Mouse (Mus musculus) embryonic facial prominence, embryonic 12.5 days (tissue): ENCODE results near the gene Sipa1l2. TPM values are rescaled to one million over a fixed set of nuclear protein-coding genes. Genes with fewer than 3 reads are reported as not detected.

ENCODE experiments used
- ATAC-seq: fragments of 200-750 bp; cut with Nextera tagmentation; 2 replicates; pipeline ENCODE4 v1.8.0; 2017; ENCODE audit not compliant: insufficient number of reproducible peaks, insufficient read depth, low FRiP score, low TSS enrichment
- H3K27ac ChIP-seq: fragments of 300-500 bp; sonication (generic); 2 replicates; pipeline ENCODE4 v1.5.1; 2016; ENCODE audit warnings: mild to moderate bottlenecking
- H3K27me3 ChIP-seq: fragments of 300-500 bp; sonication (generic); 2 replicates; pipeline ENCODE4 v1.6.1; 2016; ENCODE audit warnings: mild to moderate bottlenecking, moderate library complexity
- H3K36me3 ChIP-seq: fragments of 300-500 bp; sonication (generic); 2 replicates; pipeline ENCODE4 v1.6.1; 2016; ENCODE audit warnings: mild to moderate bottlenecking
- H3K4me1 ChIP-seq: fragments of 300-500 bp; sonication (generic); 2 replicates; pipeline ENCODE4 v1.6.1; 2016
- H3K4me2 ChIP-seq: fragments of 300-500 bp; sonication (generic); replicated peaks from 2 replicates; pipeline ENCODE4 v1.6.1; 2016; ENCODE audit warnings: mild to moderate bottlenecking, moderate library complexity
- H3K4me3 ChIP-seq: fragments of 300-500 bp; sonication (generic); 2 replicates; pipeline ENCODE4 v1.5.1; 2016; ENCODE audit warnings: mild to moderate bottlenecking
- H3K9ac ChIP-seq: fragments of 300-500 bp; sonication (generic); 2 replicates; pipeline ENCODE4 v1.6.1; 2016; ENCODE audit warnings: mild to moderate bottlenecking, moderate library complexity
- H3K9me3 ChIP-seq: fragments of 300-500 bp; sonication (generic); 2 replicates; pipeline ENCODE4 v1.6.1; 2016; ENCODE audit warnings: mild to moderate bottlenecking, moderate library complexity
- WGBS: fragments of 180-500 bp; shearing (Covaris S2); methylation state at CpG from one replicate; pipeline ENCODE4 v1.1.7; 2016; 5-methylcytosine and 5-hydroxymethylcytosine counted together
- polyA plus RNA-seq: library from polyadenylated mRNA; unstranded; fragments of >200 nt; fragmentation: Nextera tagmentation; extraction: Ambion mirVana; gene quantifications from 2 replicates; pipeline ENCODE4 v1.2.1, GENCODE M21; 2016

Sipa1l2 gene
- polyA plus RNA-seq, 1 experiment from 2014 or later = 24.2 TPM

DNA sequence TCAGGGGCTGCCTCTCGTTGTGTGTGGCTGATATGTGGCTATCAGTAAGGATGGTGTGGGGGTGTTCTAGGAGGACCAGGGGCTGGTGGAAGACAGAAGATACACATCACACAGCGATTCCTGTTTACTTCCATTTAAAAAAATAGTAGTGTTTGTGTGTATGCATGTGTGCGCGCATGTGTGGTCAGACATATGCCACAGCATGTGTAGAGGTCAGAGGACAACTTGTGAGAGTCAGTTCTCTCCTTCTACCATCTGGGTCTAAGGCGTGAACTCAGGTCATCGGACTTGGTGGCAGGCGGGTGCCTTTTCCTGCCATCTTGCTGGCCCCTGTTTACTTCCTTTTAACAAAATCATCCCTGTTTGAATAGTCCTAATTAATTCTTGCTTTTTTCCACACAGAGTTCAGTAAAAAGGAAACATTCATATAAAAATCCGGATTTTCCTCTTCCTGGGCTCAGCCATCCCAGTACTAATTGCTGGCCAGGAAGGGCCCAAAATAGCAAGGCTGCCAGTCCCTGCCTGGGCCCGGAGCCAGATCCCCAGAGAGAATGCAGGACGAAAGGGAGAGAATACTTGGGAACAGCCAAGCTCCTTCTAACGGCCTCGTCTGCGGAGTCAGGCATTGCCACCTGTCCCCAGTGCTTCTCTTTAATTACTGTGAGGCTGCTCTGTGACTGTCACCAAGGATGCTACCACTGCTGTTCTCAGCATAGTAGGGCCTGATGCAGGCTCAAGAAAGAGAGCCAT is 179.7 kb downstream of the Sipa1l2 start:
- H3K4me2 ChIP-seq = no peak overlapping the region
- peaks cover 23% of the 10 kb centered on the region; the same call in 1 of the 2 replicates for H3K4me1 ChIP-seq
- no peak overlapping the region; the same call in 1 of the 2 replicates for H3K9ac ChIP-seq
- 72% methylated on average over 13 of the region's 13 CpGs for WGBS
- no peaks in the 10 kb centered on the region for H3K9me3 ChIP-seq
- no peak overlapping the region for H3K4me3 ChIP-seq
- H3K27me3 ChIP-seq = no peaks in the 10 kb centered on the region
- no peak overlapping the region for H3K27ac ChIP-seq
- H3K36me3 ChIP-seq = no peaks in the 10 kb centered on the region
- ATAC-seq = no peak

DNA sequence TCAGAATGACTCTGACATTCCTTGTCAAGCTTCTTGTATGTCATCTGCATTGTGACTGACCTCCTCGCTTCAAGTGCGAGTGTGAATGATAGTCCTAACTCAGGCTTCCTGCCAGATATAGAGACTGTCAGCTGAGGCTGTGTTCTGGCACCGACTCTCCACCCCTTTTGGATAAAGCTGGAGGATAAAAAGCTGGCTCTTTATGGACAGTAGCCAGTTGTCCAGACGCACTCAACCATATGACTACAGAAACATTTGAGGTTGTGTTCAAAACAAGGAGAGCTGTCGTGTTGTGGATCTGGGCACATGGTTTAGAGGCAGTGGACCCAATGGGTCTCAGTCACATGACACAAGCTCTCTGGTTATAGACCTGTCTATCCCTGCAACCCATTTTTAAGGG is 180.3 kb downstream of the Sipa1l2 start:
- H3K9me3 ChIP-seq = no peaks in the 10 kb centered on the region
- no peak for ATAC-seq
- H3K27ac ChIP-seq = no peak overlapping the region
- no peak overlapping the region for H3K4me3 ChIP-seq
- WGBS = 76% methylated on average over 5 of the region's 5 CpGs
- H3K27me3 ChIP-seq = no peaks in the 10 kb centered on the region
- H3K9ac ChIP-seq = no peak overlapping the region
- H3K4me2 ChIP-seq = no peak overlapping the region
- no peaks in the 10 kb centered on the region for H3K36me3 ChIP-seq
- peaks cover 23% of the 10 kb centered on the region; the same call in 1 of the 2 replicates for H3K4me1 ChIP-seq

DNA sequence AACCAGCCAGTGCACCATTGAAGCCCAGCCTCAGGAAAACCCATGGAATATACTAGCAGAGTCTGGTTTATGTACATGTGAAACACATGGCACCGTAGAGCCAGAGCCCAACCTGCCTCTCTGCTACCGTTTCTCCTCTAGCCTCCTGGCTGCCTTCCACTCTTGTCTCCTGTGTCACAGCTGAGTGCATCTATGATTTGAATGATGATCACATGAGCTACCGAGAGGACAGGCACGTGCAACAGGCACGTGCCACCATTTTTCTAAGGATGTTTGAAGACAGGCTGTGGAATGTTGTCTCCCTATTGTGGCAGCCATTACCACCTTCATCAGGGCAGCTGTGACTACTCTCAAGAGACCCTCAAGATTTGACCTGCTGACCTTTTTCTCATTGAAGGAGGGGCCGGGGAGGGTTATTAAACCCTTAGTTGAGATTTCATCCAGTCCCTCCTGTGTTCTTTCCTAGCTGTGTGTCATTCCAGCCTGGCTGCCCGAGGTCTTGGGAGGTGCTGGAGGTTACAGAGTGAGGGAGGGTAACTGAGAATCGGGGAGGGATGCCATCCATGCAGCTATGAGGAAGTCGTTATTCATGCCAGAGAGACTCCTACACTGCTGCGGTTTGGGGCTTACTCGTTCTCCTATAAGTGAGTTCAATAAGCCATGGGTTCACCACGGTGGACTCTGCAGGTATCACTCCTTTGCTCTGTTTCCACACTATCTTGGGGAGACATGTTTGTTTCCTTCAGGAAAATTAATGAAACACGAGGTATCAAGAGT is 181.0 kb downstream of the Sipa1l2 start:
- no peak overlapping the region for H3K9ac ChIP-seq
- H3K4me3 ChIP-seq = no peak overlapping the region
- H3K27me3 ChIP-seq = no peaks in the 10 kb centered on the region
- H3K36me3 ChIP-seq = no peaks in the 10 kb centered on the region
- no peak for ATAC-seq
- H3K4me1 ChIP-seq = peaks cover 23% of the 10 kb centered on the region; the same call in 1 of the 2 replicates
- H3K4me2 ChIP-seq = no peak overlapping the region
- no peaks in the 10 kb centered on the region for H3K9me3 ChIP-seq
- no peak overlapping the region for H3K27ac ChIP-seq
- WGBS = 61% methylated on average over 13 of the region's 13 CpGs

DNA sequence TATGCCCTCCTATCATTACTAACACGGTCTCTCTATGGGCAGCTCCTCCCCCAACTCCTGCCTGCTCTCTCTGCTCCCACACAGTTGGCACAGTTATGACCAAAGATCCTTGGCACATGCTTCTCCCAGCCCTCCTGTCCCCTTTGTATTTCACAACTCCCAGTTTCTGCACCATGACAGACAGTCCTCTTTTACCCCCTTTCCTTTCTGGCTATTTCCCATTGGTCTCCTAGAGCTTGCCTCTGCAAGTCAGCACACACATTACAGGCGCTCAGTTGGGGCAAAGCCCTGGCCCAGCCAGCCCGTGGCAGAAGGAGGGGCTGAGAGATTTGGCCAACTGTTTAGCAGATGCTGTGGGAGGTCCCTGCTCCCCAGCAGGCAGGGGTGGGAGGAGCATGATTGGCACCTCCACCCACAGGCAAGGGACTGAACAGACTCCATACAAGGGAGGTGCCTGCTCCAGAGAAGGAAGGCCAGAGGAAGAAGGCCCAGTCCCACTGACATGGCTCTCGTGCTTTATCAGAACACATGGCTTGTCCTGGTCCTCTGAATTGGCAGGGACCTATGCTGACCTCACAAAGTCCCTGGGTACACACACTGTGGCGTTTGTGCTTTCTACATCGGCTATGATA is 184.0 kb downstream of the Sipa1l2 start:
- 25% methylated on average over 6 of the region's 6 CpGs for WGBS
- Histone ChIP-seq H3K4me1 (peaks cover 22% of the 10 kb centered on the region; the same call in 1 of the 2 replicates), H3K27me3 (no peaks in the 10 kb centered on the region), H3K4me3 (no peak overlapping the region), H3K27ac (peak overlapping the region; percentile 43; the same call in 1 of the 2 replicates), H3K4me2 (no peak overlapping the region), H3K9ac (no peak overlapping the region), H3K36me3 (no peaks in the 10 kb centered on the region), H3K9me3 (no peaks in the 10 kb centered on the region)
- peak; percentile 58; the same call in 1 of the 2 replicates for ATAC-seq

DNA sequence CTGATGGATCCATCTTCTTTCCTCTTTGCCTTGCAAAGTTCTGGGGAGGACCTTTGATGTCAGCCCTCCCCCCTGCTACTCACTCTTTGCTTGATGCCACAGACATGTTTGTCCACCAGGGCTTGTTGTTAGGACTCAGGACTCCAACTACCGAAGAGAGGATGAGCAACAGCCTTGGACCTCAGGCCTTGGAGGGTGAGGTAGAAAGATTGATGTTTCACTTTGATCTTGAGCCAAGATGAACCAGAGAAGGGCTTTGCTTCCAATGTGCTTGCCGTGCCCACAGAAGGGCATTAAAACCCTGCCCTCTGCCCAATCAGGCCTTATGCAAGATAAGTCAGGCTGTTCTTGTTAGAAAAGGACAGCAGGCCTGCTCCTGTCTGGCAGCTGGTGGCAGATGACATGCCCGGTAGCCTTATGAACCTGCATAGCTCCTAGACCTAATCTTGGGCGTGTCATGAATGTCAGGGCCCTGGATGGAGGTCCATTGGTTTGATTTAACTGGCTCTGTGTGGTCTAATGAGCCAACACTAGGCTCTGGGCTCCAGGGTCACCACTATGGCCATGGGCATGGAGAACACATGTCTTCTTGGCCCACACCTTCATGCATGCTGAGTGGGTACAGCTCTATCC is 184.9 kb downstream of the Sipa1l2 start:
- Histone ChIP-seq H3K4me3 (no peak overlapping the region), H3K27ac (no peak overlapping the region), H3K36me3 (no peaks in the 10 kb centered on the region), H3K4me1 (peaks cover 20% of the 10 kb centered on the region; the same call in 1 of the 2 replicates), H3K27me3 (no peaks in the 10 kb centered on the region), H3K4me2 (no peak overlapping the region), H3K9me3 (no peaks in the 10 kb centered on the region), H3K9ac (no peak overlapping the region)
- 91% methylated on average over 4 of the region's 4 CpGs for WGBS
- ATAC-seq = no peak

DNA sequence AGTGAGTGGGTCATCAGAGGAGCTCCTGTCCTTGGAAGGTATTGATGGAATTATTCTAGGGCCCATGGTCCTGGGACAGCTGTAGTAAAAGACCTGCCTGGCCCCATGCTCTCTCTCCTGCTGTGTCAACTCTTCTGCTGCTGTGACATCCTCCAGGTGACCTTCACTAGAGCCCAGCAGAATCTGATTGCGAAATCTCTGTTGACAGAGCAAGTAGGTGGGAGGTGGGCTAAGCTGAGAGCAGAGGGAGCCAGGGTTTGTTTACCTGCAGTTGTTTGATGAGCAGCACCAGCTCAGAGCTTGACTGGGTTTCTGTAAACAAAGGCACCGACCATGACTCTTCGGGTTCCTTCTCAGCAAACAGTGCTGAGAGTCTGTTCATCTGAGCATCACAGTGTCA is 187.9 kb downstream of the Sipa1l2 start:
- WGBS = 62% methylated on average over 3 of the region's 3 CpGs

DNA sequence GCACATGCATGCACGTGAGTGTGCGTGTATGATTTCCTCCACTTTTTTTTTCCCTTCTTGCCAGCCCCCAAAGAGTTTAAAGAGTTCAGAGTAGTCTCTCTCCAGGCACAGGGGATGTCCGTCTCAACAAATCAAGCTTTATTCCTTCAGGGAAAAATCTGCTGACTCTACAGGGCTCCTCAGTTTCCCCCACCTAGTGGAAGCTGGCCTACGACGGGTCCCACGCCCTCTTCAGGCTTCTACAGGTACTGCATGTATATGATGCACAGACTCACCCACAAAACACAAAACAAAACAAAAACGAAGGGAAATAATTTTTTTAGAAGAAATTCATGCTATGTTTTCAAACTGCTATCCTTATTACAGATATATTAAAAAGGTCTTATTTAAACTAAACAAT is 189.7 kb downstream of the Sipa1l2 start:
- no peaks in the 10 kb centered on the region for H3K27me3 ChIP-seq
- no peak for ATAC-seq

More for the DNA sequence above, 187.9 kb downstream of the Sipa1l2 start:
- no peak overlapping the region for H3K4me2 ChIP-seq
- H3K27me3 ChIP-seq = no peaks in the 10 kb centered on the region
- H3K9ac ChIP-seq = no peak overlapping the region
- ATAC-seq = no peak
- H3K4me1 ChIP-seq = peaks cover 14% of the 10 kb centered on the region; the same call in 1 of the 2 replicates
- H3K4me3 ChIP-seq = no peak overlapping the region
- no peaks in the 10 kb centered on the region for H3K9me3 ChIP-seq
- no peak overlapping the region for H3K27ac ChIP-seq
- no peaks in the 10 kb centered on the region for H3K36me3 ChIP-seq

DNA sequence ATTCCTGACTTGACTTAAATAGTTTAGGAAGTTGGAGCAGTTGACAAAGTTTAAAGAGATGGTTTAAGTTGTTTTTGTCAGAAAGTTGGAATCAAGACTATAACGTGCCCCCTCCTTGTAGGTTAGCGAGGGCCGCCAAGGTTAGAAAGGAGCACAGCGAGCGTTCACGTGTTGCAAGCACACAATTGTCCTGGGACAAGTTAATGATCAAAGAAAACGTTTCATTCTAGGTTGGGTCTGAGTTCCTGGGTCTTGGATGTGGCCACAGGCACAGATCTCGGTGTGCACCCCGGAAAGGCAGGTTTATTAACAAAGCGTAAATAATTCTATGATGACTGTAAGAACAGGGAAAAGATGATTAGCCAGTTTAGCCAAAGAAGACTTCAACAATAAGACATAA is 190.5 kb downstream of the Sipa1l2 start:
- Histone ChIP-seq H3K4me3 (no peak overlapping the region), H3K27ac (no peak overlapping the region), H3K4me1 (no peaks in the 10 kb centered on the region), H3K36me3 (no peaks in the 10 kb centered on the region), H3K4me2 (no peak overlapping the region), H3K9ac (no peak overlapping the region), H3K27me3 (no peaks in the 10 kb centered on the region), H3K9me3 (no peaks in the 10 kb centered on the region)
- ATAC-seq = no peak
- WGBS = 77% methylated on average over 10 of the region's 10 CpGs

More for the DNA sequence above, 189.7 kb downstream of the Sipa1l2 start:
- Histone ChIP-seq H3K4me3 (no peak overlapping the region), H3K27ac (no peak overlapping the region), H3K9ac (no peak overlapping the region), H3K9me3 (no peaks in the 10 kb centered on the region), H3K4me1 (no peaks in the 10 kb centered on the region), H3K36me3 (no peaks in the 10 kb centered on the region), H3K4me2 (no peak overlapping the region)
- WGBS = 58% methylated on average over 7 of the region's 7 CpGs

DNA sequence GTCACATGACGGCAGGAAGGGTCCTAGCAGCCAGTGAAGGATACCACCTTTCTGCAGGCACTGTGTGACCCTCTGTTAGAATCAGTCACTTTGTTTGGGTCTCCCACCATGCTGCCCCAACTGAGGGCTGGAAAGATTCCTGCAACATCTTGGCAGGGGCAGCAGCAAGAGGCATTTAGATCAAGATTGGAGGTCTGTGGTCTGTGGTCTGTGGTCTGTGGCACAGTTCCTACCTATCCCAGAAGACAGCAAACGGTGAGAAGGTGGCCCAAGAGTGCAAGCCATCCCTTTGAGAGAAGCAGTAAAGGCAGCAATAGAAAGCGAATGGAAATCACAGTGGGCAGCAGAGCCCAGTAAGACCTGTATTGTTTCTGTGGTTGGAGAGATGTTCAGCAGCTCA is 191.9 kb downstream of the Sipa1l2 start:
- Histone ChIP-seq H3K9me3 (no peaks in the 10 kb centered on the region), H3K4me3 (no peak overlapping the region), H3K9ac (no peak overlapping the region), H3K4me1 (no peaks in the 10 kb centered on the region), H3K27me3 (no peaks in the 10 kb centered on the region), H3K36me3 (no peaks in the 10 kb centered on the region), H3K27ac (no peak overlapping the region), H3K4me2 (no peak overlapping the region)
- WGBS = 81% methylated on average over 3 of the region's 3 CpGs
- ATAC-seq = no peak

DNA sequence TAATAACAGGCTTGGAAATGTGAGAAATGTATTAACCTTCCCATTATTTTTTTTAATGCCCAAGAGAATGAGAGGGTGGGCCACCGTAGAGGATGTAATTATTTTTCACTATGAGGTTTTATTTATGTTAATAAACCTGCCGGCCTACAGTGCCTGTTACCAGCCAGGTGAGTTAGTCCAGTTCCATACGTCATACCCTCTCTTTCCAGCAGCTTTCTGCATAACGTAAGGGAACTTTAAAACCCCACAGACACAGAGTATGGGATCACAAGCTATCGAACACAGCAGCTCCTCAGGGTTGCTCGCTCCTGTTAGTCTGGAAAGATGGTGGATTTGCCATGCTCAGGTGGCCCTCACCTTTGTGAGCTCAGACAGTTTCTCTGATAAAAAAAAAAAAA is 193.2 kb downstream of the Sipa1l2 start:
- Histone ChIP-seq H3K4me3 (no peak overlapping the region), H3K9me3 (no peaks in the 10 kb centered on the region), H3K9ac (no peak overlapping the region), H3K4me1 (no peaks in the 10 kb centered on the region), H3K36me3 (no peaks in the 10 kb centered on the region), H3K27ac (no peak overlapping the region), H3K4me2 (no peak overlapping the region), H3K27me3 (no peaks in the 10 kb centered on the region)
- no peak for ATAC-seq
- WGBS = 71% methylated on average over 6 of the region's 6 CpGs

DNA sequence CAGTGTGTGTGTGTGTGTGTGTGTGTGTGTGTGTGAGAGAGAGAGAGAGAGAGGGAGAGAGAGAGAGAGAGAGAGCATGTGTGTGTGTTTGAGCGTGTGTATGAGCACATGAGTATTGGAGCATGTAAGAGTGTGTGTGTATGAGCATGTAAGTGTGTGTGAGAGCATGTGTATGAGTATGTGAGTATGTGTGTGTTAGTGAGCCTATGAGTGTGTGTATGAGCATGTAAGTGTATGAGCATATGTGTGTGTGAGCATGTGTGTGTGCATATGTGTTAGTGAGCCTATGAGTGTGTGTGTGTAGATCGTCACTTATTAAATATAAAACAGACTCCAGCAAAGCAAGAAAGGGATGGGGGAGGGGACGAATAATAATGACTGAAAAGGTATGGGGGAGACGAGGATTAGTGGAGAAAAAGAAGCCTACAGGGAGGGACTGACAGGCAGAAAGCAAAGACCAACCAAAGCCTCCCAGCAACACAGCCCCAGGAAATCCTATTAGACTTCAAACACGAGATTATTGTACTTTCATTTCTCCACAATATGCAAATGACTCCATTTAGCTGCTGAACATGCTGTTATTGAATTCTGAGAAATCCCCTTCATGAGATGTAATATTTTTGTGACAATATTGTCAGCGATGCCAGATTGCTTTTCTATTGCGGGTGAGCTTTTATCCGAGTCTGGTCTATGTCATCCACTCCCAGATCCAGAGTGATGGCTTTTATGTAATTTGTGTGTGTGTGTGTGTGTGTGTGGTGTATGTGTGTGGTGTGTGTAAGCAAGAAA is 193.8 kb downstream of the Sipa1l2 start:
- no peaks in the 10 kb centered on the region for H3K36me3 ChIP-seq
- no peak overlapping the region for H3K4me3 ChIP-seq
- H3K27ac ChIP-seq = no peak overlapping the region
- 55% methylated on average over 8 of the region's 8 CpGs for WGBS
- H3K9ac ChIP-seq = no peak overlapping the region
- H3K4me2 ChIP-seq = no peak overlapping the region
- H3K27me3 ChIP-seq = no peaks in the 10 kb centered on the region
- no peaks in the 10 kb centered on the region for H3K4me1 ChIP-seq
- no peak for ATAC-seq
- H3K9me3 ChIP-seq = no peaks in the 10 kb centered on the region
